Mouse (Mus musculus): ENCODE measurements at regions not wholly inside any gene's neighbourhood (a gene's known extent, or its start where the extent isn't known, plus 50 kb on each side); places are given as distances from the start of the nearest gene placed in this dataset.

- TF ChIP-seq CTCF (IDR thresholded peaks at IDR 0.05; ENCODE audit: low read depth, low read length) (no peak), POLR2A (IDR thresholded peaks at IDR 0.05; ENCODE audit: borderline replicate concordance, low read depth, low read length) (no peak)
These were observed 116.0 kb upstream of the Thumpd2 start for GRCm38 (mm10) chr17:81180813-81181424.

Measured in bone marrow macrophage, adult 2 months (primary cell).